Mouse (Mus musculus) neural tube, postnatal 0 days (tissue): Measurements from ENCODE around the gene Ghsr. TPM values are rescaled to one million over a fixed set of nuclear protein-coding genes. Genes with fewer than 3 reads are reported as not detected.

ENCODE experiments used
- polyA plus RNA-seq: library from polyadenylated mRNA; unstranded; fragments of >200 nt; fragmentation: Nextera tagmentation; extraction: Ambion mirVana; gene quantifications from 2 replicates; pipeline ENCODE4 v1.2.1, GENCODE M21; 2015

The Ghsr gene
- polyA plus RNA-seq = 1.4 and 1.6 TPM in 2 replicates

DNA sequence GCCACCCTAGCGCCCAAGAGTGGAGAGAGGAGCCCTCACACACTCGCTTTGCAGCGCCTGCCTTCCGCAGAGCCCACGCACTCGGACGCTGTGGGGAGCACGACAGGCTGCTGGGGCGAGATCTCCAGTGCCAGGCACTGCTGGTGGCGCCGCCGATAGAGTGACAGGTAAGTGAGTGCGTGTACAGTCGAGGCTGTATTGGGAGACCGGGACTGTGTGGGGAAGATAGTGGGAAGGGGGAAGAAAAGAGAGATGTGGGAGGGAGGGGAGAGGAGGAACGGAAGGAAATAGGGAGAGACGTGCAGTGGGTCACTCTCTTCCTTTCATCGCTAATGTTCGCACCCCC lies at the start of gene Ghsr:
Gene Ghsr (plus strand): TSS at position 76 of the 346 bp plus-strand sequence.

Other genes starting within 250 kb of the Ghsr start
- 3.0 and 3.5 TPM in 2 replicates for gene Ect2, start 217.5 kb upstream of the Ghsr start, polyA plus RNA-seq
- gene Nceh1, start 188.4 kb upstream of the Ghsr start, polyA plus RNA-seq = 37.7 and 42.9 TPM in 2 replicates
- gene Tnfsf10, start 54.3 kb upstream of the Ghsr start, polyA plus RNA-seq = 0.32 TPM in 2 replicates